Mouse (Mus musculus) layer of hippocampus, adult 2 months (tissue): ENCODE results near the gene Mmp11. TPM values are rescaled to one million over a fixed set of nuclear protein-coding genes. Genes with fewer than 3 reads are reported as not detected.
A peak's percentile ranks its signal among the peaks of the same experiment; 100 is the strongest.

Source experiments
- DNase-seq, 2 experiments: peaks; one replicate each; pipeline ENCODE4 v3.0.0; 2022; ENCODE audit warnings: low spot score in 2 of 2
- H3K27ac ChIP-seq: fragments of 200-600 bp; 2 replicates; pipeline ENCODE4 v1.8.1; 2022
- H3K4me3 ChIP-seq: fragments of 200-600 bp; 2 replicates; pipeline ENCODE4 v1.8.1; 2022; ENCODE audit warnings: mild to moderate bottlenecking
- CTCF ChIP-seq: fragments of 200-600 bp; conservative IDR thresholded peaks from 2 replicates; pipeline ENCODE4 v1.8.1; 2022; ENCODE audit warnings: antibody characterized with exemption, mild to moderate bottlenecking, moderate library complexity
- total RNA-seq, 2 experiments: library from RNA; stranded (reverse); gene quantifications; 2 replicates each; pipeline ENCODE4 v1.2.3; 2021

Mmp11 gene
- total RNA-seq, 2 experiments from 2014 or later = 1.5 to 1.8 TPM

GRCm38 (mm10) chr10:75932081-75932678, 4.1 kb downstream of the Mmp11 start:
- peak overlapping the region; percentile 64 for H3K4me3 ChIP-seq
- H3K27ac ChIP-seq = peak overlapping the region; percentile 58
- TF ChIP-seq CTCF = no peak
- peak in 1 of 2 experiments; percentile 34 for DNase-seq

GRCm38 (mm10) chr10:75931311-75931710, 5.0 kb downstream of the Mmp11 start:
- DNase-seq = no peak
- H3K27ac ChIP-seq = no peak overlapping the region
- TF ChIP-seq CTCF = no peak
- H3K4me3 ChIP-seq = no peak overlapping the region

GRCm38 (mm10) chr10:75930304-75930703, 6.0 kb downstream of the Mmp11 start:
- H3K27ac ChIP-seq = no peak overlapping the region
- DNase-seq = no peak
- TF ChIP-seq CTCF = no peak
- H3K4me3 ChIP-seq = no peak overlapping the region

- no peak overlapping the region for H3K4me3 ChIP-seq
- DNase-seq = no peak
- TF ChIP-seq CTCF = no peak
- H3K27ac ChIP-seq = no peak overlapping the region
Observed at GRCm38 (mm10) chr10:75926396-75926795, 9.9 kb downstream of the Mmp11 start.

GRCm38 (mm10) chr10:75924324-75924723, 12.0 kb downstream of the Mmp11 start:
- no peak overlapping the region for H3K27ac ChIP-seq
- no peak overlapping the region for H3K4me3 ChIP-seq
- DNase-seq = no peak
- peak; percentile 63 for TF ChIP-seq CTCF

GRCm38 (mm10) chr10:75921726-75922560, 14.4 kb downstream of the Mmp11 start:
- no peak for DNase-seq
- H3K4me3 ChIP-seq = peak overlapping the region; percentile 100
- TF ChIP-seq CTCF = no peak

GRCm38 (mm10) chr10:75921026-75921725, 15.1 kb downstream of the Mmp11 start, which contains the start of gene Smarcb1:
Gene Smarcb1 (minus strand): TSS chr10:75921617.
- DNase-seq = peak; percentile 92 to 94

More at GRCm38 (mm10) chr10:75921726-75922560, 14.4 kb downstream of the Mmp11 start:
- peak overlapping the region; percentile 97 for H3K27ac ChIP-seq

GRCm38 (mm10) chr10:75919026-75919425, 17.3 kb downstream of the Mmp11 start:
- Histone ChIP-seq H3K27ac (no peak overlapping the region), H3K4me3 (no peak overlapping the region)
- DNase-seq = no peak
- TF ChIP-seq CTCF = no peak

More at GRCm38 (mm10) chr10:75921026-75921725, 15.1 kb downstream of the Mmp11 start, which contains the start of gene Smarcb1:
- TF ChIP-seq CTCF = no peak
- Histone ChIP-seq H3K27ac (peak within 1 kb of the TSS; percentile 97), H3K4me3 (peak within 1 kb of the TSS; percentile 100)

GRCm38 (mm10) chr10:75916840-75917239, 19.5 kb downstream of the Mmp11 start:
- no peak overlapping the region for H3K27ac ChIP-seq
- TF ChIP-seq CTCF = no peak
- H3K4me3 ChIP-seq = no peak overlapping the region
- DNase-seq = no peak

GRCm38 (mm10) chr10:75915557-75915956, 20.7 kb downstream of the Mmp11 start:
- no peak overlapping the region for H3K27ac ChIP-seq
- DNase-seq = no peak
- H3K4me3 ChIP-seq = no peak overlapping the region
- no peak for TF ChIP-seq CTCF

- H3K4me3 ChIP-seq = no peak overlapping the region
- TF ChIP-seq CTCF = no peak
- no peak for DNase-seq
Observed at GRCm38 (mm10) chr10:75913013-75913589, 23.2 kb downstream of the Mmp11 start.

GRCm38 (mm10) chr10:75910698-75911097, 25.6 kb downstream of the Mmp11 start:
- no peak for TF ChIP-seq CTCF
- DNase-seq = no peak
- Histone ChIP-seq H3K27ac (no peak overlapping the region), H3K4me3 (no peak overlapping the region)

More at GRCm38 (mm10) chr10:75913013-75913589, 23.2 kb downstream of the Mmp11 start:
- no peak overlapping the region for H3K27ac ChIP-seq
